Mouse (Mus musculus) c-Kit-positive CD71-negative TER-119-negative erythroid progenitor cells, embryonic 14.5 days (primary cell): Measurements from ENCODE around the gene Kif1b.

Experiments used
- DNase-seq: peaks from one replicate; pipeline ENCODE4 v3.0.0-alpha.2; 2013; ENCODE audit warnings: low read depth

Gene Kif1b

GRCm38 (mm10) chr4:149314275-149314837, 6.9 kb upstream of the Kif1b start:
- no peak for DNase-seq

GRCm38 (mm10) chr4:149313558-149314253, 6.2 kb upstream of the Kif1b start:
- DNase-seq, result no peak

GRCm38 (mm10) chr4:149311996-149312395, 4.5 kb upstream of the Kif1b start:
- DNase-seq, result no peak

- no peak for DNase-seq
Measured at GRCm38 (mm10) chr4:149308491-149308820, 963 bp upstream of the Kif1b start.

GRCm38 (mm10) chr4:149306712-149307595, 539 bp downstream of the Kif1b start:
- DNase-seq, result no peak

GRCm38 (mm10) chr4:149305761-149306711, 1.5 kb downstream of the Kif1b start:
- no peak for DNase-seq

GRCm38 (mm10) chr4:149304466-149304865, 3.0 kb downstream of the Kif1b start:
- DNase-seq, result no peak

- no peak for DNase-seq
Measured at GRCm38 (mm10) chr4:149303502-149303901, 4.0 kb downstream of the Kif1b start.

GRCm38 (mm10) chr4:149302751-149303150, 4.7 kb downstream of the Kif1b start:
- no peak for DNase-seq

- DNase-seq, result no peak
Measured at GRCm38 (mm10) chr4:149302136-149302535, 5.4 kb downstream of the Kif1b start.

GRCm38 (mm10) chr4:149296501-149296900, 11.0 kb downstream of the Kif1b start:
- no peak for DNase-seq

- no peak for DNase-seq
Measured at GRCm38 (mm10) chr4:149292984-149293383, 14.5 kb downstream of the Kif1b start.

GRCm38 (mm10) chr4:149291061-149291460, 16.4 kb downstream of the Kif1b start:
- no peak for DNase-seq

- no peak for DNase-seq
Measured at GRCm38 (mm10) chr4:149290157-149290750, 17.2 kb downstream of the Kif1b start.

GRCm38 (mm10) chr4:149286287-149287137, 21.0 kb downstream of the Kif1b start:
- DNase-seq, result no peak

GRCm38 (mm10) chr4:149285691-149286090, 21.8 kb downstream of the Kif1b start:
- no peak for DNase-seq

GRCm38 (mm10) chr4:149283018-149283417, 24.5 kb downstream of the Kif1b start:
- no peak for DNase-seq

- DNase-seq, result no peak
Measured at GRCm38 (mm10) chr4:149282025-149282738, 25.3 kb downstream of the Kif1b start.

- no peak for DNase-seq
Measured at GRCm38 (mm10) chr4:149277571-149277970, 29.9 kb downstream of the Kif1b start.

GRCm38 (mm10) chr4:149273128-149273527, 34.4 kb downstream of the Kif1b start:
- DNase-seq, result no peak
